Mouse (Mus musculus): ENCODE data around the gene Klhl2. TPM values are rescaled to one million over a fixed set of nuclear protein-coding genes. Genes with fewer than 3 reads are reported as not detected.

The Klhl2 gene
- total and polyA plus RNA-seq, 3 experiments = 11.5 to 12.1 TPM; not detected in 1

DNA sequence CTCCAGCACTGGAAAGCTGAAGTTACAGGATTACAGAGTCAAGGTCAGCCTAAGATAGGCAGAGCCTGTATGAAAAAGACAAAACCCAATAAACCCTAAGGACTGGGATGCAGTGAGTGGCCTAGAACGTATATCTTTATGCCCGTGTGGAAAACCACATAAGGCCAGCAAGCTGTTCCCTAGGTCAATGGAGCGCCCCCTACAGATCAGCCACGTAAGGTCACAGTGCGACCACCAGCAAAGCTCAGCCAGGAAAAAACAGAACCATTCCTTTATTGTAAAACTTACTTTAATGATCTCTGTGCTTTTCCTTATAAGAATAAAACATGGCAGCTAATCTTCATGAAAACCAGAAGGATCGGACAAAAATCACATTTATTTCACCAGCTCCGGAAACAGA is 131.9 kb downstream of the Klhl2 start:
- no peak overlapping the region for H3K27ac ChIP-seq (ENCODE audit: control insufficient read depth, low read depth, low read length)
- H3K9me3 ChIP-seq (replicated peaks; ENCODE audit: insufficient read depth, low read length) = no peaks in the 10 kb centered on the region
- no peak overlapping the region for H3K4me3 ChIP-seq (ENCODE audit: control insufficient read depth in 1 of 2, insufficient read depth in 1 of 2, low read depth in 2 of 2, low read length in 2 of 2)
- no peak overlapping the region for H3K9ac ChIP-seq (ENCODE audit: control insufficient read depth, low read depth, low read length, poor library complexity, severe bottlenecking)
- DNase-seq (ENCODE audit: low read depth, low spot score) = no peak
- TF ChIP-seq CTCF (IDR thresholded peaks at IDR 0.05 in 2 of 3, conservative IDR thresholded peaks at IDR 0.05 in 1 of 3; ENCODE audit: control insufficient read depth in 1 of 3, insufficient read depth in 1 of 3, low read depth in 2 of 3, low read length in 3 of 3, poor library complexity in 1 of 3, severe bottlenecking in 1 of 3) (peak; percentile 7 to 21 (median 13); a peak in 2 of 6 replicates), USF2 (IDR thresholded peaks at IDR 0.05; ENCODE audit: borderline replicate concordance in 1 of 2, insufficient read depth in 1 of 2, low read depth in 1 of 2, low read length in 2 of 2) (no peak), MAZ (IDR thresholded peaks at IDR 0.05; ENCODE audit: low read depth, low read length) (no peak)
- H3K4me1 ChIP-seq (ENCODE audit: control insufficient read depth in 1 of 2, insufficient read depth in 2 of 2, low read length in 2 of 2) = no peaks in the 10 kb centered on the region
- no peaks in the 10 kb centered on the region; a peak in 1 of 4 replicates for H3K36me3 ChIP-seq (ENCODE audit: control insufficient read depth in 1 of 2, insufficient read depth in 2 of 2, low read length in 2 of 2)
- no peaks in the 10 kb centered on the region for H3K27me3 ChIP-seq (ENCODE audit: control insufficient read depth in 1 of 2, insufficient read depth in 2 of 2, low read length in 2 of 2)
- no peaks in the 10 kb centered on the region for H3K79me2 ChIP-seq (ENCODE audit: control insufficient read depth, insufficient read depth, low read length, poor library complexity)

DNA sequence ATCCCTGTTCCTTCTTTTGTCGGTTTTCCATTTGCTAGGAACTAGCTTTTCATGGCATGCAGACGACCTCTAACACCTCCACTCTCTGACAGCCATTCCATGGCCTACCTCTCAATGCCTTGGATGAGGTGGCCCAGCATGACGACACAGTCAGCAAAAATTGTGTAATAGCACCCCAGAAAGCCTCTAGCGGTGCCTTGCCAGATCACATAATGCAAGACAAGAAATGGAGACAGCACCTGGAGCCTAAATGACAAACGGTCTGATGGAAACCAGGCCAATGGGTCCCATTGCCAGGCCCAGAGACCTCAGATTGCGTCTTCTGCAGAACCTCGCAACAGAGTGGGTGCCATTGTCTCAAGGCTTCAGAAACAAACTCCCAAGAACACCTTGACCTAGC is 137.3 kb downstream of the Klhl2 start:
- H3K27ac ChIP-seq (ENCODE audit: control insufficient read depth, low read depth, low read length) = no peak overlapping the region
- H3K4me3 ChIP-seq (ENCODE audit: control insufficient read depth in 1 of 2, insufficient read depth in 1 of 2, low read depth in 2 of 2, low read length in 2 of 2) = no peak overlapping the region
- no peaks in the 10 kb centered on the region for H3K79me2 ChIP-seq (ENCODE audit: control insufficient read depth, insufficient read depth, low read length, poor library complexity)
- no peak for TF ChIP-seq USF2 (IDR thresholded peaks at IDR 0.05; ENCODE audit: borderline replicate concordance in 1 of 2, insufficient read depth in 1 of 2, low read depth in 1 of 2, low read length in 2 of 2)
- TF ChIP-seq MEF2A (IDR thresholded peaks at IDR 0.05; ENCODE audit: extremely low read depth, insufficient replicate concordance, low read depth, low read length, poor library complexity, severe bottlenecking) = no peak
- TF ChIP-seq CTCF (IDR thresholded peaks at IDR 0.05 in 2 of 3, conservative IDR thresholded peaks at IDR 0.05 in 1 of 3; ENCODE audit: control insufficient read depth in 1 of 3, insufficient read depth in 1 of 3, low read depth in 2 of 3, low read length in 3 of 3, poor library complexity in 1 of 3, severe bottlenecking in 1 of 3) = no peak
- no peak for TF ChIP-seq CHD2 (IDR thresholded peaks at IDR 0.05; ENCODE audit: low read length)
- no peak for TF ChIP-seq MAX (IDR thresholded peaks at IDR 0.05; ENCODE audit: low read length)
- no peak for TF ChIP-seq ZKSCAN1 (IDR thresholded peaks at IDR 0.05; ENCODE audit: low read depth, low read length)
- no peak for TF ChIP-seq JUND (IDR thresholded peaks at IDR 0.05; ENCODE audit: low read depth, low read length)
- TF ChIP-seq POLR2A (IDR thresholded peaks at IDR 0.05; ENCODE audit: control insufficient read depth in 1 of 2, insufficient read depth in 1 of 2, low read depth in 1 of 2, low read length in 2 of 2, poor library complexity in 1 of 2) = no peak
- TF ChIP-seq BHLHE40 (IDR thresholded peaks at IDR 0.05; ENCODE audit: borderline replicate concordance, low read depth, low read length) = no peak
- no peak for TF ChIP-seq ZNF384 (IDR thresholded peaks at IDR 0.05; ENCODE audit: low read depth, low read length)
- no peak for TF ChIP-seq HCFC1 (IDR thresholded peaks at IDR 0.05; ENCODE audit: low read depth, low read length)
- TF ChIP-seq MAZ (IDR thresholded peaks at IDR 0.05; ENCODE audit: low read depth, low read length) = no peak
- TF ChIP-seq SIN3A (IDR thresholded peaks at IDR 0.05; ENCODE audit: low read length) = no peak
- no peak for TF ChIP-seq E2F4 (IDR thresholded peaks at IDR 0.05; ENCODE audit: borderline replicate concordance, low read depth, low read length)
- no peak for TF ChIP-seq ELF1 (IDR thresholded peaks at IDR 0.05; ENCODE audit: low read depth, low read length)
- TF ChIP-seq NELFE (IDR thresholded peaks at IDR 0.05; ENCODE audit: low read depth, low read length) = no peak
- TF ChIP-seq GABPA (IDR thresholded peaks at IDR 0.05; ENCODE audit: low read depth, low read length) = no peak
- no peak for TF ChIP-seq KAT2A (conservative IDR thresholded peaks at IDR 0.05; ENCODE audit: low read depth, low read length)
- no peak for TF ChIP-seq UBTF (IDR thresholded peaks at IDR 0.05; ENCODE audit: borderline replicate concordance, insufficient read depth, low read depth, low read length)
- no peak for TF ChIP-seq TCF12 (IDR thresholded peaks at IDR 0.05; ENCODE audit: low read depth, low read length)
- no peak for DNase-seq (ENCODE audit: low read depth, low spot score)
- no peaks in the 10 kb centered on the region for H3K36me3 ChIP-seq (ENCODE audit: control insufficient read depth in 1 of 2, insufficient read depth in 2 of 2, low read length in 2 of 2)
- no peaks in the 10 kb centered on the region for H3K4me1 ChIP-seq (ENCODE audit: control insufficient read depth in 1 of 2, insufficient read depth in 2 of 2, low read length in 2 of 2)
- no peaks in the 10 kb centered on the region for H3K9me3 ChIP-seq (replicated peaks; ENCODE audit: insufficient read depth, low read length)
- no peaks in the 10 kb centered on the region for H3K27me3 ChIP-seq (ENCODE audit: control insufficient read depth in 1 of 2, insufficient read depth in 2 of 2, low read length in 2 of 2)
- no peak overlapping the region for H3K9ac ChIP-seq (ENCODE audit: control insufficient read depth, low read depth, low read length, poor library complexity, severe bottlenecking)
